Mouse (Mus musculus) midbrain, embryonic 10.5 days (tissue): Measurements from ENCODE around the gene Bri3. TPM values are rescaled to one million over a fixed set of nuclear protein-coding genes. Genes with fewer than 3 reads are reported as not detected.

ENCODE experiments used
- DNase-seq: peaks from one replicate; pipeline ENCODE4 v3.0.0-alpha.2; 2017; ENCODE audit warnings: low spot score
- H3K27ac ChIP-seq: fragments of 300-500 bp; sonication (generic); replicated peaks from 2 replicates; pipeline ENCODE4 v1.5.1; 2016; ENCODE audit warnings: mild to moderate bottlenecking
- H3K27me3 ChIP-seq: fragments of 300-500 bp; sonication (generic); 2 replicates; pipeline ENCODE4 v1.6.1; 2016; ENCODE audit warnings: low read depth, mild to moderate bottlenecking; ENCODE audit not compliant: poor library complexity, severe bottlenecking
- H3K36me3 ChIP-seq: fragments of 300-500 bp; sonication (generic); 2 replicates; pipeline ENCODE4 v1.6.1; 2016; ENCODE audit warnings: mild to moderate bottlenecking, moderate library complexity
- H3K4me1 ChIP-seq: fragments of 300-500 bp; sonication (generic); 2 replicates; pipeline ENCODE4 v1.6.1; 2016
- H3K4me3 ChIP-seq: fragments of 300-500 bp; sonication (generic); 2 replicates; pipeline ENCODE4 v1.5.1; 2016; ENCODE audit warnings: mild to moderate bottlenecking, moderate library complexity
- H3K9me3 ChIP-seq: fragments of 300-500 bp; sonication (generic); replicated peaks from 2 replicates; pipeline ENCODE4 v1.6.1; 2016; ENCODE audit warnings: mild to moderate bottlenecking
- WGBS: fragments of 180-500 bp; shearing (Covaris S2); methylation state at CpG from one replicate; pipeline ENCODE4 v1.1.7; 2016; 5-methylcytosine and 5-hydroxymethylcytosine counted together
- polyA plus RNA-seq: library from polyadenylated mRNA; unstranded; fragments of >200 nt; fragmentation: Nextera tagmentation; extraction: Ambion mirVana; gene quantifications from 2 replicates; pipeline ENCODE4 v1.2.1, GENCODE M21; 2016

Gene Bri3
- polyA plus RNA-seq, 1 experiment from 2014 or later, result 116 TPM

DNA sequence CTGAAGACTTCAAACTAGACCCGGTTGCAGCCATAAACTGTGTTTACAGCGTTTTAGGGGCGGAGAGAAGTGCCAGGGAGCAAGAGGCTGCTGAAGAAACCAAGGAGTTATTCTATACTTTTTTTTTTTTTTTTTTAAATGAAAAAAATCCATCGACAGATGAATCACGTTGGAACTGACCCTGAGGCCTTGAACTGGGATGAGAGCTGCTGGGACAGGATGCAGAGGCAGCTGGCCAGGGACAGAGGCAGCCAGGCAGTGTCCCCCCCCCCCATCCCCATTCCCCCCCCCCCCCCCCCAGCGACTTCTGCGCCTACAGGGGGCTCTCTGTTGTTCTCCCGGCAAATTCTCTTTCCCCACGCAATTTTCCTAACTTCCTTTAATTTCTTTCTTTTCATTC, 153.3 kb downstream of the Bri3 start:
- H3K36me3 ChIP-seq, result no peaks in the 10 kb centered on the region
- WGBS, result 58% methylated on average over 7 of the region's 9 CpGs
- no peak overlapping the region for H3K27ac ChIP-seq
- no peak for DNase-seq
- peaks cover 7% of the 10 kb centered on the region for H3K4me1 ChIP-seq
- H3K4me3 ChIP-seq, result no peak overlapping the region
- H3K9me3 ChIP-seq, result 0 out of 2 replicates have a peak, but pooled peaks cover 3% of the 10 kb centered on the region
- no peaks in the 10 kb centered on the region for H3K27me3 ChIP-seq

- Histone ChIP-seq H3K27me3 (no peaks in the 10 kb centered on the region), H3K36me3 (no peaks in the 10 kb centered on the region), H3K27ac (no peak overlapping the region), H3K4me1 (peaks cover 7% of the 10 kb centered on the region), H3K4me3 (no peak overlapping the region), H3K9me3 (0 out of 2 replicates have a peak, but pooled peaks cover 3% of the 10 kb centered on the region)
- 61% methylated on average over 5 of the region's 5 CpGs for WGBS
- peak; percentile 15 for DNase-seq
Measured at GRCm38 (mm10) chr5:144400821-144401220, 156.6 kb downstream of the Bri3 start.

- no peak for DNase-seq
- whole genome bisulfite sequencing, result 88% methylated on average over 11 of the region's 11 CpGs
- Histone ChIP-seq H3K9me3 (no peaks in the 10 kb centered on the region), H3K36me3 (no peaks in the 10 kb centered on the region), H3K27ac (no peak overlapping the region), H3K4me3 (no peak overlapping the region), H3K4me1 (no peaks in the 10 kb centered on the region; the same call in 1 of the 2 replicates), H3K27me3 (no peaks in the 10 kb centered on the region)
Measured at GRCm38 (mm10) chr5:144406256-144406655, 162.0 kb downstream of the Bri3 start.

- Histone ChIP-seq H3K4me1 (peaks cover 7% of the 10 kb centered on the region; the same call in 1 of the 2 replicates), H3K36me3 (no peaks in the 10 kb centered on the region), H3K9me3 (no peaks in the 10 kb centered on the region), H3K27ac (no peak overlapping the region), H3K27me3 (no peaks in the 10 kb centered on the region), H3K4me3 (no peak overlapping the region)
- WGBS, result 96% methylated on average over 10 of the region's 10 CpGs
- no peak for DNase-seq
Measured at GRCm38 (mm10) chr5:144410666-144411065, 166.4 kb downstream of the Bri3 start.

DNA sequence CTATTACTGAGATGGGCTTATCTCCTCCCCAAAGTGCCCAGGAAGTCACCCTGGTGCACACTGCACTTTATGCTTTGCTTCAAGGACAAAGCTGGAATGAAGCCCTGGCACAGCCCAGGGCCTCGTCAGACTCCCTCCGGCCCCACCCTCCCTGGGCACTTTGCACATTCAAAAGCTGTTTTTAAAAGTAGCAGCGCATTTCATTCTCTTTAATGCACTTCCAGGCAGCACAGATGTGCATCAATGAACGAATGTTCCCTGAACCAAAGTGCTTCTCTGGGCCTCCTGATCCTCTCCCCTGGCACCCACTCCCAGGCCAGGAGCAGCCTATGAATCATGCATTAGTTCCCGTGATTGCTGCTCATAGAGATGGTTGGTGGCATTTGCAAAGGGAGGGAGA, 167.5 kb downstream of the Bri3 start:
- H3K4me1 ChIP-seq, result peaks cover 7% of the 10 kb centered on the region; the same call in 1 of the 2 replicates
- H3K9me3 ChIP-seq, result no peaks in the 10 kb centered on the region
- H3K27me3 ChIP-seq, result no peaks in the 10 kb centered on the region
- no peaks in the 10 kb centered on the region for H3K36me3 ChIP-seq
- no peak overlapping the region for H3K27ac ChIP-seq
- H3K4me3 ChIP-seq, result no peak overlapping the region
- WGBS, result 69% methylated on average over 5 of the region's 5 CpGs
- DNase-seq, result no peak

- no peaks in the 10 kb centered on the region for H3K27me3 ChIP-seq
- WGBS, result 87% methylated on average over 4 of the region's 4 CpGs
- no peaks in the 10 kb centered on the region for H3K9me3 ChIP-seq
- H3K27ac ChIP-seq, result no peak overlapping the region
- H3K36me3 ChIP-seq, result no peaks in the 10 kb centered on the region
- no peak overlapping the region for H3K4me3 ChIP-seq
- DNase-seq, result no peak
- H3K4me1 ChIP-seq, result peaks cover 7% of the 10 kb centered on the region; the same call in 1 of the 2 replicates
Measured at GRCm38 (mm10) chr5:144412781-144413180, 168.5 kb downstream of the Bri3 start.

- DNase-seq, result no peak
- Histone ChIP-seq H3K4me1 (no peaks in the 10 kb centered on the region), H3K36me3 (no peaks in the 10 kb centered on the region), H3K9me3 (no peaks in the 10 kb centered on the region), H3K27ac (no peak overlapping the region), H3K27me3 (no peaks in the 10 kb centered on the region), H3K4me3 (no peak overlapping the region)
- 90% methylated on average over 12 of the region's 12 CpGs for WGBS
Measured at GRCm38 (mm10) chr5:144418456-144418855, 174.2 kb downstream of the Bri3 start.

- Histone ChIP-seq H3K36me3 (no peaks in the 10 kb centered on the region), H3K9me3 (no peaks in the 10 kb centered on the region), H3K4me1 (no peaks in the 10 kb centered on the region), H3K27ac (no peak overlapping the region), H3K4me3 (no peak overlapping the region), H3K27me3 (no peaks in the 10 kb centered on the region)
- 85% methylated on average over 8 of the region's 8 CpGs for WGBS
- no peak for DNase-seq
Measured at GRCm38 (mm10) chr5:144420001-144420400, 175.8 kb downstream of the Bri3 start.

- DNase-seq, result no peak
- H3K27ac ChIP-seq, result no peak overlapping the region
- H3K4me1 ChIP-seq, result no peaks in the 10 kb centered on the region
- 92% methylated on average over 3 of the region's 3 CpGs for WGBS
- no peaks in the 10 kb centered on the region for H3K27me3 ChIP-seq
- no peaks in the 10 kb centered on the region for H3K36me3 ChIP-seq
- H3K4me3 ChIP-seq, result no peak overlapping the region
- H3K9me3 ChIP-seq, result no peaks in the 10 kb centered on the region
Measured at GRCm38 (mm10) chr5:144426697-144427096, 182.5 kb downstream of the Bri3 start.

DNA sequence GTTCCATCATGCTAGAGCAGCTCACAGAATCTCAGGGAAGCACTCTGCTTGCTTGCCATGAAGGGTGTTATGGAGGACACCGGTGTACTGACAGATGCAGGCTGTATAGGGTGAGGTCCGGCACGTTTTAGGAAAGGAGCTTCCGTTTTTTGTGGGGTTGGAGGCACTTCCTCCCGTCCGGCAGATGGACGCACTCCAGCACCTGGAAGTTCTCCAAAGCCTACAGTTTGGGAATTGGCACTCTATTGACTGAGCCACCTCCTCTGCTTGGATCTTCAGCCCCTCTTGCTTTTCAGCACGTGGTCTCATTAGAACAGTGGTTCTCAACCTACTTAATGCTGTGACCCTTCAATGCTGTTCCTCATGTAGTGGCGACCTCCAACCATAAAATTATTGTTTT, 183.6 kb downstream of the Bri3 start:
- H3K4me1 ChIP-seq, result no peaks in the 10 kb centered on the region
- no peak overlapping the region for H3K4me3 ChIP-seq
- H3K9me3 ChIP-seq, result no peaks in the 10 kb centered on the region
- no peak overlapping the region for H3K27ac ChIP-seq
- H3K27me3 ChIP-seq, result no peaks in the 10 kb centered on the region
- DNase-seq, result no peak
- 85% methylated on average over 9 of the region's 9 CpGs for whole genome bisulfite sequencing
- H3K36me3 ChIP-seq, result no peaks in the 10 kb centered on the region

DNA sequence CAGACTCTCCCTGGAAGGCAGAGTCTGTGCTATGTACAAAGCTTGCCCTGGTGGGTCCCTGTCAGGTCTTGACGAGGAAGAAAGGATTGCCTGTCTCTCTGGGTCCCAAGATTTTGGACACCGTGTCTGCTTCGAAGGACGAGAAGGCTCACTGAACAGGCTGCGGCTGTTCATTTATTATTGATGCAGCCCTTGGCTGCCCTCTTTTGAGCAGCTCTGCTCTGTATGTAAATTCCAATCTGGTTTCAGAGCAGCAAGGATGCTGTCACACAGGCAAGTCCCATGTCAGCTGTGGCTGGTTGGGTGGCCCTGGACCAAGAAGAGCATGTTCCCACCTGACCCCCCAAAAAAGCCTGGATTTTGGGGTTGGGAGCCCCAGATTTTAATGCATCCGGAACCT, 187.2 kb downstream of the Bri3 start:
- WGBS, result 83% methylated on average over 6 of the region's 6 CpGs
- no peak overlapping the region for H3K4me3 ChIP-seq
- no peaks in the 10 kb centered on the region for H3K9me3 ChIP-seq
- no peak overlapping the region for H3K27ac ChIP-seq
- no peaks in the 10 kb centered on the region for H3K4me1 ChIP-seq
- H3K27me3 ChIP-seq, result no peaks in the 10 kb centered on the region
- DNase-seq, result no peak
- H3K36me3 ChIP-seq, result no peaks in the 10 kb centered on the region

GRCm38 (mm10) chr5:144439286-144440040, 195.2 kb downstream of the Bri3 start:
- H3K27ac ChIP-seq, result no peak overlapping the region
- no peaks in the 10 kb centered on the region for H3K4me1 ChIP-seq
- no peak overlapping the region for H3K4me3 ChIP-seq
- H3K36me3 ChIP-seq, result no peaks in the 10 kb centered on the region
- no peaks in the 10 kb centered on the region for H3K9me3 ChIP-seq
- H3K27me3 ChIP-seq, result no peaks in the 10 kb centered on the region
- DNase-seq, result no peak
- 87% methylated on average over 10 of the region's 10 CpGs for WGBS

DNA sequence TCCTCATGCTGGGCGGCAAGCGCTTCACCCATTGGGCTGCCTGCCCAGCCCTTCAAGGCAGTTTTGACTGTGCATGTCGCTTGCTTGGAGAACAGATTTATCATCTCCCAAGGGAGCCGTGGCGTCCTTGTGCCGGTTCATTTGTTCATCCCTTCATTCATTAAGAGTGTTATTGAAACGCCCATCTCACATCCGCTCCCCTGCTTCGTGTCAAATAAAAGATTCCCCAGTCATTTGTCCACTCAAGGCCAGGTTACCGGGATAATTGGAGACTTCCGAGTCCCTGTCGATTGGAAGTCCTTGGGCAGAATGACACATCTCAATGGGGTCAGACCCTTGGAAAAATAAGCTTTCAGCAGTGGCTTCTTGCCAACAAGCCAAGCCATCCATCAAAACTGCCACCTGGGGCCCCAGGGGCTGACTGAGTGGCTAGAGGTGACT, 197.6 kb downstream of the Bri3 start:
- H3K4me3 ChIP-seq, result no peak overlapping the region
- H3K27me3 ChIP-seq, result no peaks in the 10 kb centered on the region
- no peak overlapping the region for H3K27ac ChIP-seq
- H3K36me3 ChIP-seq, result no peaks in the 10 kb centered on the region
- H3K9me3 ChIP-seq, result no peaks in the 10 kb centered on the region
- no peak for DNase-seq
- WGBS, result 89% methylated on average over 12 of the region's 12 CpGs
- no peaks in the 10 kb centered on the region for H3K4me1 ChIP-seq
